Mouse (Mus musculus): Measurements from ENCODE around the gene Hmcn2. TPM values are rescaled to one million over a fixed set of nuclear protein-coding genes. Genes with fewer than 3 reads are reported as not detected.
A peak's percentile ranks its signal among the peaks of the same experiment; 100 is the strongest.

The Hmcn2 gene
- total and polyA plus RNA-seq, 2 experiments from 2014 or later = 0.54 to 0.68 TPM

- ATAC-seq (no peak), DNase-seq (ENCODE audit: low spot score) (no peak)
- no peaks in the 10 kb centered on the region for H3K9me3 ChIP-seq (ENCODE audit: low read length)
- no peak overlapping the region for H3K4me3 ChIP-seq (ENCODE audit: low read length)
- 43% methylated on average over 5 of the region's 5 CpGs for WGBS
- TF ChIP-seq CTCF (IDR thresholded peaks at IDR 0.05; ENCODE audit: low read depth) = no peak
- no peak overlapping the region for H3K4me2 ChIP-seq (ENCODE audit: low read depth, low read length)
- no peak overlapping the region for H3K9ac ChIP-seq (replicated peaks; ENCODE audit: low read length)
- H3K4me1 ChIP-seq (ENCODE audit: insufficient read depth, low read length) = 0 out of 2 replicates have a peak, but pooled peaks cover 7% of the 10 kb centered on the region
- H3K27me3 ChIP-seq (ENCODE audit: insufficient read depth, low read length) = peaks cover 21% of the 10 kb centered on the region
- no peak overlapping the region for H3K27ac ChIP-seq
- no peaks in the 10 kb centered on the region for H3K36me3 ChIP-seq (ENCODE audit: insufficient read depth, low read length)
Measured at GRCm38 (mm10) chr2:31458460-31458859, 144.2 kb downstream of the Hmcn2 start.

- H3K9ac ChIP-seq (replicated peaks; ENCODE audit: low read length) = peak overlapping the region; percentile 44; the same call in 1 of the 2 replicates
- H3K27ac ChIP-seq = no peak overlapping the region
- TF ChIP-seq CTCF (IDR thresholded peaks at IDR 0.05; ENCODE audit: low read depth) = no peak
- H3K36me3 ChIP-seq (ENCODE audit: insufficient read depth, low read length) = no peaks in the 10 kb centered on the region
- ATAC-seq (no peak), DNase-seq (ENCODE audit: low spot score) (no peak)
- peak overlapping the region; percentile 35; the same call in 1 of the 2 replicates for H3K4me3 ChIP-seq (ENCODE audit: low read length)
- no peaks in the 10 kb centered on the region for H3K9me3 ChIP-seq (ENCODE audit: low read length)
- H3K27me3 ChIP-seq (ENCODE audit: insufficient read depth, low read length) = peaks cover 22% of the 10 kb centered on the region
- H3K4me1 ChIP-seq (ENCODE audit: insufficient read depth, low read length) = 0 out of 2 replicates have a peak, but pooled peaks cover 7% of the 10 kb centered on the region
- 43% methylated on average over 16 of the region's 16 CpGs for WGBS
- peak overlapping the region; percentile 61 for H3K4me2 ChIP-seq (ENCODE audit: low read depth, low read length)
Measured at GRCm38 (mm10) chr2:31458989-31459936, 145.0 kb downstream of the Hmcn2 start.

GRCm38 (mm10) chr2:31460025-31460571 is 145.9 kb downstream of the Hmcn2 start:
- DNase-seq (ENCODE audit: low spot score) = peak; percentile 75
- peak; percentile 81 for ATAC-seq
- Histone ChIP-seq H3K4me2 (ENCODE audit: low read depth, low read length) (peak overlapping the region; percentile 61), H3K4me1 (ENCODE audit: insufficient read depth, low read length) (0 out of 2 replicates have a peak, but pooled peaks cover 7% of the 10 kb centered on the region), H3K9ac (replicated peaks; ENCODE audit: low read length) (peak overlapping the region; percentile 44; the same call in 1 of the 2 replicates), H3K4me3 (ENCODE audit: low read length) (peak overlapping the region; percentile 35), H3K36me3 (ENCODE audit: insufficient read depth, low read length) (no peaks in the 10 kb centered on the region), H3K27ac (no peak overlapping the region), H3K27me3 (ENCODE audit: insufficient read depth, low read length) (peaks cover 22% of the 10 kb centered on the region), H3K9me3 (ENCODE audit: low read length) (no peaks in the 10 kb centered on the region)
- under 1% methylated on average over 46 of the region's 48 CpGs for WGBS
- peak; percentile 62 for TF ChIP-seq CTCF (IDR thresholded peaks at IDR 0.05; ENCODE audit: low read depth)

- no peak for DNase-seq (ENCODE audit: low spot score)
- no peaks in the 10 kb centered on the region for H3K9me3 ChIP-seq (ENCODE audit: low read length)
- WGBS = 80% methylated on average over 7 of the region's 7 CpGs
- ATAC-seq = no peak
- no peak overlapping the region for H3K4me2 ChIP-seq (ENCODE audit: low read depth, low read length)
- no peak overlapping the region for H3K4me3 ChIP-seq (ENCODE audit: low read length)
- H3K36me3 ChIP-seq (ENCODE audit: insufficient read depth, low read length) = no peaks in the 10 kb centered on the region
- no peak overlapping the region for H3K27ac ChIP-seq
- peaks cover 22% of the 10 kb centered on the region for H3K27me3 ChIP-seq (ENCODE audit: insufficient read depth, low read length)
- TF ChIP-seq CTCF (IDR thresholded peaks at IDR 0.05; ENCODE audit: low read depth) = no peak
- H3K9ac ChIP-seq (replicated peaks; ENCODE audit: low read length) = no peak overlapping the region
- 0 out of 2 replicates have a peak, but pooled peaks cover 7% of the 10 kb centered on the region for H3K4me1 ChIP-seq (ENCODE audit: insufficient read depth, low read length)
Measured at GRCm38 (mm10) chr2:31460920-31461319, 146.7 kb downstream of the Hmcn2 start.

- WGBS = 36% methylated on average over 8 of the region's 8 CpGs
- Histone ChIP-seq H3K27me3 (ENCODE audit: insufficient read depth, low read length) (peaks cover 22% of the 10 kb centered on the region), H3K9ac (replicated peaks; ENCODE audit: low read length) (no peak overlapping the region), H3K4me2 (ENCODE audit: low read depth, low read length) (no peak overlapping the region), H3K27ac (no peak overlapping the region), H3K36me3 (ENCODE audit: insufficient read depth, low read length) (no peaks in the 10 kb centered on the region), H3K4me1 (ENCODE audit: insufficient read depth, low read length) (0 out of 2 replicates have a peak, but pooled peaks cover 7% of the 10 kb centered on the region), H3K4me3 (ENCODE audit: low read length) (no peak overlapping the region), H3K9me3 (ENCODE audit: low read length) (no peaks in the 10 kb centered on the region)
- no peak for TF ChIP-seq CTCF (IDR thresholded peaks at IDR 0.05; ENCODE audit: low read depth)
- no peak for DNase-seq (ENCODE audit: low spot score)
- ATAC-seq = no peak
Measured at GRCm38 (mm10) chr2:31462051-31462450, 147.8 kb downstream of the Hmcn2 start.

- H3K27ac ChIP-seq = no peak overlapping the region
- no peak for TF ChIP-seq CTCF (IDR thresholded peaks at IDR 0.05; ENCODE audit: low read depth)
- no peak overlapping the region for H3K4me2 ChIP-seq (ENCODE audit: low read depth, low read length)
- WGBS = 88% methylated on average over 7 of the region's 7 CpGs
- H3K4me1 ChIP-seq (ENCODE audit: insufficient read depth, low read length) = 0 out of 2 replicates have a peak, but pooled peaks cover 7% of the 10 kb centered on the region
- ATAC-seq (no peak), DNase-seq (ENCODE audit: low spot score) (no peak)
- H3K36me3 ChIP-seq (ENCODE audit: insufficient read depth, low read length) = no peaks in the 10 kb centered on the region
- no peaks in the 10 kb centered on the region for H3K9me3 ChIP-seq (ENCODE audit: low read length)
- peaks cover 22% of the 10 kb centered on the region for H3K27me3 ChIP-seq (ENCODE audit: insufficient read depth, low read length)
- H3K9ac ChIP-seq (replicated peaks; ENCODE audit: low read length) = no peak overlapping the region
- no peak overlapping the region for H3K4me3 ChIP-seq (ENCODE audit: low read length)
Measured at GRCm38 (mm10) chr2:31463253-31463652, 149.0 kb downstream of the Hmcn2 start.

All from hindbrain, postnatal 0 days (tissue).